Mouse (Mus musculus) kidney, postnatal 10 days (tissue): ENCODE data around the gene Ly6g5c.

Source experiments
- DNase-seq: peaks from one replicate; pipeline ENCODE4 v3.0.0; 2021; ENCODE audit warnings: mixed read lengths

The Ly6g5c gene

GRCm38 (mm10) chr17:35108097-35108496, at the start of gene Ly6g5c:
Ly6g5c (plus strand) TSS chr17:35108279.
- no peak for DNase-seq

GRCm38 (mm10) chr17:35058316-35058715, 49.8 kb upstream of the Ly6g5c start:
- DNase-seq: peak; percentile 33

DNA sequence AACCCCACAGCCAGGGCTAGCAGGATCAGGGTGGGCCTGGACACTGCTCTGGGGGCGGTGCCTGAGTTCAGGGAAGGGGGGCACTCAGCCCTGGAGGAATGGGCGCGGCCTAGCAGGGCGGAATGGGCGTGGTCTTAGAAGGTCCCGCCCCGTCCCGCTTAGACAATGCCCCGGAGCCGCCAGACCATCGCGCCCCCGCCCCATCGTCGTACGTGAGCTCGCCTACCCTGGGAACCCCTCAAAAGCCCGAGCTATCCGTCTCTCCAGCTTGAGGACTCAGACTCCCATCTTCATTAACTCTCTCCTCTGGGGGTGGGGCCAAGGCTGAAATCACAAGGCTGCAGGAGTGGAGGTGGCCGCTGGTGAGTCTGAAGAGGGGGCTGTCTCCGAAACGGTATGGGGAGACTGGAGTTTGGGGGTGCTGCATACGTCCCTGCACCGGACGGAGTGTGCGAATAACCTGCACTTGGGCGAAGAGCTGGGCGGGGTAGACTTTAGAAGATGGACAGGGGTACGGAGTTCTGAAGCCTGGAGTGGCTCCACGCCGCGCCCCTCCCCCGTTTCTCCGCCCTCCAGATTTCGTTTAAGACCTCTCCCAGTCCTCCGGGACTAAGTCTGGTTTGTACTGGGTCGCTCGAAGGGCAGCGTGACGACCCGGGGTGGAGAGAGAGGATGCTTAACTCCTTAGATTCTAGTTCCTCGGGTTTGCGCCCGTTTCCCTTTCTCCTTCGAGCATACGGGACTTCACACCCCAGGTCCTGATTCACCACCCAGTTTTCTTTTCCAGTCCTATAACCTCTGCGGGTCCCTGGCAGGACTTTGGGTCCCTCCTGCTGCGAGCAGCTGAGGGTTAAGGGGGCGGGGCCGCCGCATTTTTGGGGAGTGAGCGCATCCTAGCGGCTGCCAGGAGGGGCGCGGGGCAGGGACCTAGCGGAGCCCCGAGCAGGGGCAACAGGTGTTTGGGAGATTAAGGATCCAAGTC, 48.9 kb upstream of the Ly6g5c start, which contains the start of gene Ddah2:
Ddah2 (plus strand) TSS at position 125 of the 982 bp plus-strand sequence.
- peak; percentile 98 for DNase-seq

DNA sequence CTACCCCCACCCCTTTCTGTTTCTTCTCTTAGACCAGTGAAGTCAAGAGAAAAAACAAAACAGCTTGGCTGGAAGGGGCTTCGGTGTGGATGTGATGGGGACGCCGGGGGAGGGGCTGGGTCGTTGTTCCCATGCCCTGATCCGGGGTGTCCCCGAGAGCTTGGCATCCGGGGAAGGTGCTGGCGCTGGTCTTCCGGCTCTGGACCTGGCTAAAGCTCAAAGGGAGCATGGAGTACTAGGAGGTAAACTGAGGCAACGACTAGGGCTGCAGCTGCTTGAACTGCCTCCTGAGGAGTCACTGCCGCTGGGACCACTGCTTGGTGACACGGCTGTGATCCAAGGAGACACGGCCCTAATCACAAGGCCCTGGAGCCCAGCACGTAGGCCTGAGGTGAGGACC, 48.0 kb upstream of the Ly6g5c start:
- DNase-seq: peak; percentile 43

GRCm38 (mm10) chr17:35060737-35061297, 47.3 kb upstream of the Ly6g5c start:
- DNase-seq: peak; percentile 65

- no peak for DNase-seq
Measured at GRCm38 (mm10) chr17:35061299-35061698, 46.8 kb upstream of the Ly6g5c start.

GRCm38 (mm10) chr17:35063466-35063865, 44.6 kb upstream of the Ly6g5c start:
- DNase-seq: peak; percentile 36

DNA sequence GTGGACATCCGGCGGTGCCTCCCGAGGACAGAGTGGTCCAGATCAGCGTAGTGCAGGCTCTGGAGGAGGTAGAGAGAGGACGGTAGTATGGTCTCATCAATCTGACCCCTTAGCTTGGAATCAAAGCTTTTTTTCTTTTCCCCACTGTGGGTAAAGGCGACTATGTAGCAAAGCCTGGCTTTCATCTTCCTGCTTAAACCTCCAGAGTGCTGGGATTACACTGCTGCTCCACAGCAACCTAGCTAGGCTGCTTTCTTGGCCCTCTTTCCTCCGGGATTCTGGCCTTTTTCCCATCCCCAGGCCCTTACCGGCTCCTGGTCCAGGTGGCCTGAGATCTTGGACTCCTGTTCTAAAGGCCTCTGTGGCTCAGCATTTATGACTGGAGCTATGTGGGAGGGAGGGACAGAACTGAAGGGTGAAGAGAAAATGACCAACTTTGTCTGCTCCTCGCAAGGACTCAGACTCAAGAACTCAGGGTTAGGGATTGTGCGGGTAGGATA, 43.7 kb upstream of the Ly6g5c start:
- peak; percentile 33 for DNase-seq

DNA sequence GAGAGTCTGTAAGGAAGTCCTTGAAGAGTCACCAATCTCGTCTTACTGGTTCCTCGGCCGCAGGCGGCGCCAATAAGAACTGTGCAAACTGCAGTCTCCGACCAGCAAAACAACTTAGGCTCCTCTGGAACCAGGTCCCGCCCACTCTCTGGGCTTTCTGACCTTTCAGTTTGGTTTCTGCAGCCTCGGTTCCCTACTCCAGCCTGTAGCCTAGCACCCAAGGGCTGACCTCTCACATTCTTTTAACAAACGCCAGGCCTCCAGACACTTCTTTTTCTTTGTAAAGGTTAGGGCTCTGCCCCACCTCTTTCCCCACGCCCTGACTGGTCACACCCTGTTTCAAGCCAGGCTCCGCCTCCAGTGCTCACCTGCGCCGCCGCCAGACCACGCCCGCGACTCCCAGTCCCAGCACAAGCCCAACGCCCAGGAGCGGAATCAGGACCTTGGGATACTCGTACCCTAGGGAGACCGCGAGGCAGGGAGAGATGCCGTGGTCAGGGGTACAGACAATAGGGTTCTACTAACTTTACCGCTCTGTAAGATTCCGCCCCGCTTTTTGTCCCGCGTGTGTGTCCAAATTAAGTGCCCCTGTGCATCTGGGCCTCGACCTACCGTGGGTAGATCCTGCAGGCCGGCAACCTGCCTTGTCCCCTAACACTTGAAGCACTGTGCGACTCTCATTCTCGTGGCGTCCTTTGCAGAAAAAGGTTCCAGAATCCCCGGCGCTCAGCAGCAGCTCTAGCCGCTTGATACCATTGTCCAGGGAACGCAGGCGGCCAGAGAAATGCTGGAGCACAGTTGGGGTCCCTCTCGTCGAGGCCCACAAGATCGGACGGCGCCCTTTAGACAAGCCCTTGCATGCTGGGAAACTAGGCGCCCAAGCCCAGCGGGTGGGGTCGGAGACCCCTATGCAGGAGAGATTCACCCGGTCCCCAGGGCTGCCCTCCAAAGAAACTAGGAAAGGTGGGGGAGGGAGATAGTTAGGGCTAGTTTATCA, 42.8 kb upstream of the Ly6g5c start, which contains the start of gene Ly6g6c:
Ly6g6c (plus strand) TSS at position 438 of the 997 bp plus-strand sequence.
- DNase-seq: peak; percentile 85

DNA sequence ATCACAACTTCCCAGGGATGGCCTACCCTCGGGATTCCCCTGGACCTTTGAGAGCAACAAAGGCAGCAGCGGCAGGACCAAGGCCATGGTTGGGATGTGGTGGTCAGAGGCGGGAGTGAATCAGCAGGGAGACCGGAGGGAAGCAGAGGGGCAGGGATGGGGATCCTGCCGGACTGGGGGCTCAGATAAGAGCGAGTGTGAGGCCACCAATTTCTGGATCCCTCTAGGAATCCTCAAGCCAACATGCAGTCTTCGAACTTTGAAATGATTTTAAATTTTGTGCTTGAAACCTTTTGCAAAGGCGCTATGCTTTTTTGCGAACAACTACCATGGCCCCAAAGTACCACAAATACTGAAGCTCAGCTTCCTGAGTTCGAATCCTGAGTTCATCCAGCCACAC, 42.0 kb upstream of the Ly6g5c start, which contains the start of gene Mpig6b:
Mpig6b (minus strand) TSS at position 101 of the 400 bp plus-strand sequence.
- no peak for DNase-seq

DNA sequence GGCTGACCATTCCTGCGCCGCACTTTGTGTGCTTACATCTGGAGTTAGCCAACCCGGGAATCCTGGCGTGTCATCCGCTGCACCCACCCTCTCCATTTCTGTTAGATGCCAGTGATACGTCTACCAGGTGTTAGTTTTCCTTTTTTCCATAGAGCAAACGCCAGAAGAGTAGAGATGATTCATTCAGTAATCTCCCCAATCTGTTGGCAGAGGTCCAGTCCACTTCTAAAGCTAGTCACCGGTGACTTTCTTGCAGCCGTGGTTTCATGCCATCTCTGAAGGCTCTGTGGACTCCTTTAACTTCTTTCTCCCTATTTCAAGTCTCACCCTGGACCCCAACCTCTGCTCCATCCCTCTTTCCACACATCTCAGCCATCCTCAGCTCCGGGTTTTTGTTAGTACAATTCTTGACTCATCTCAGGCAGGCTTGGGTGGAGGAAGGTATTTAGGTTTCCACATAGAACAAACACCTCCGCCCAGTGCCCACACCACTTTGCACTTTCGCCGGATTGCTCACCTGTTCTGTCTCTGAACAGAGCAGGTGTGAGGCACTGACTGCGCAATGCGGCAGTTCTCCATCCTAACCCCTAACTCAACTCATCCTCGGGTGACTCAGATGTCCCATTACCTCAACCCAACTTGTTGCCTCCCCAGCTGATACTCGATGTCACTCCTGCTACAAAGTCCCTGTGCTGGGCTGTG, 39.7 kb upstream of the Ly6g5c start:
- no peak for DNase-seq

DNA sequence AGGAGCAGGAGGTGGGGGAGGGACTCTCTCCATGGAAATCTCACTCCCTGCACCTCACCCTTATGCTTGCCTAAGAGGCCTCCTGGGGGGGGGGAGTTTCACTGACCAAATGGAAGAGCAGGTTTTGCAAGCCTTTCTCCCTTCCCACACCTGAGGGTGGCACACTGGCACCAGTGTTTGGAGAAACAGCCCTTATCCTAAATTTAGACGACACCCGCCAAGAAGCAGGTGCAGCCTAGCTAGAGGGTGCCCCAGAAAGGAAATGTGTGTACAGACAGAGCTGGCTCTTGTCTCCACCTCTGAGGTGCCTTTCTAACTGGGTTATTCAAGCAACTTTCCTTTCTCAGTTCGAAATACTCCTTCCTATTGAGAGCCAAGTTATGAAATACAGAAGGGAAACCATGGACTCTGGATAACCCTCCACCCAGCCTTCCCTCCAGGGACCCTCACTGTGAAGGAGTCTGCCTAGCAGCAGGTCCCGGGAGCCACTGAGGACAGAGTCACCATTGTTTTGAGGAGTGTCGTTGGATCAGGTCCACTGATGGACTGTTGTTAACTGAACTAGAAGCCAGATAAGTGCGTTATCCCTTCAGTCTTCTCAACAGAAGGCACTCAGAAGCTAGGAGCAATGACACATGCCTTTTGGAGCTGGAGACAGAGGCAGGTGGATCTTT, 37.4 kb upstream of the Ly6g5c start:
- no peak for DNase-seq

- DNase-seq: no peak
Measured at GRCm38 (mm10) chr17:35071454-35071853, 36.6 kb upstream of the Ly6g5c start.

DNA sequence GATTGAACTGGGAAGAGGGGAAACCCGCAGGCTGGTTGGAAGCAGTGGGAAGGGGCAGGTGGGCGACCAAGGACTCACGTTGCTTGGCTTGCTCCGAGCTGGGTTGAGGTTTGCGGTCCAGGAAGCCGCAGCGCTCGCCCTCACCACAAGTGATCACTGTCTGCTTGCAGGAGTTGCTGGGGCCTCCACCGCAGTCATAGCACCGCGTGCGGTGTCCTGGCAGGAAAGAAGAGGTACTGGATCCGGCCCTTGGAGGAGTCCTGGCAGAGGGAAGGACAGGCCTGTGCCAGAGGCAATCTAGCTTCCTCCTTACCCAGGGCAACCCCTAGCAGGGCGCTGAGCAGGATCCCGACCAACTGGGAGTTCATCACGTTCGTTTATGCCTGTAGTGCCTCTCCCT, 34.0 kb upstream of the Ly6g5c start:
- DNase-seq: no peak

DNA sequence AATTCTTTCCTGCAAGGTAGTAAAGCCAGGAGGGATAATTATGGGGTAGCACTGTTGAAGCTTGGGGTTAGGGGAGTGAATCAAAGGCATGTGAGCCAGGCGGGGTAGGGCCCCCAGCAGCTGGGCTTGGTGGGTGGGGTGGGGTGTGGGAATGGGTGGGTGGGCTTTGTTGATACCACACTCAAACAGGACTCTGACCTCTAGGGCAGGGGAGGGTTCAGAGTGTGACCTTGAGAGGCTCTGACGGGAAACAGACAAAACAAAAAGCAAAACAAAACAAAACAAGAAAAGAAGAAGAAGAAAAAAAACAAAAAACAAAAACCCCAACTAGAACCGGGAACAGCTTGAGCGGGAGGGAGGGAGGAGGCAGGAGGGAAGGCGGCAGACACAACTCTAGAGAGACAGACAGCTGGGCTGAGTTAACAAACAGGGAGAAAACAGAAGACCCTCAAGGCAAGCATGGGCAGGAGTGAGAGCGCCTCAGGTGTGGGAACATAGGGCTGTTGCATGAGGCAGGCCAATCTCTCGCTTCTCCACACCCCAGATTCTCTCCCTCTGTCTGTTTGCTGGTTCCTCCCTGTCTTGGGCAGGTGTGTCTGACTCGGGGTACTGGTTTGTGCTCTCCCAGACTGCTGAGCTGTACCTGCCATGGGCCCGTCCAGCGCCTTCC, 31.4 kb upstream of the Ly6g5c start, which contains the start of gene Ly6g6e:
Ly6g6e (plus strand) TSS at position 396 of the 670 bp plus-strand sequence.
- DNase-seq: no peak

DNA sequence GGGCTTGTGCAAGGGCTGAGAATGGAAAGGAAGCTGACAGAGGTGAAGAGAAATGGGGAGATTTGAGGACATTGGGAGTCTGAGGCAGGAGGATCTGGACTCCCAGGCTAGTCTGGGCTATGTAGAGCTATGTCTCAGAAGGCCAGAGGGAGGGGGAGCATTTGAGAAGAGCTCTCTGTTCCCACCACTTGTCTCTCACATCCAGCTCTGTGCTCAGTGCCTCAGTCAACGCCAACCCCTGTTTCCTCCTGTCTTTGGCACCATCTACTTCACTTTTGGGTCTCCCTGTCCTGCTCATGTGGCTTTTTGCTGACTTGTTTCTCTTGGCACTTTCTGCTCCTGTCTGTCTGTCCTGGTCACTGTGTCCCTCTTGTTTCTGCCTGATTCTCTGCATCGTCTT, 30.8 kb upstream of the Ly6g5c start:
- no peak for DNase-seq

DNA sequence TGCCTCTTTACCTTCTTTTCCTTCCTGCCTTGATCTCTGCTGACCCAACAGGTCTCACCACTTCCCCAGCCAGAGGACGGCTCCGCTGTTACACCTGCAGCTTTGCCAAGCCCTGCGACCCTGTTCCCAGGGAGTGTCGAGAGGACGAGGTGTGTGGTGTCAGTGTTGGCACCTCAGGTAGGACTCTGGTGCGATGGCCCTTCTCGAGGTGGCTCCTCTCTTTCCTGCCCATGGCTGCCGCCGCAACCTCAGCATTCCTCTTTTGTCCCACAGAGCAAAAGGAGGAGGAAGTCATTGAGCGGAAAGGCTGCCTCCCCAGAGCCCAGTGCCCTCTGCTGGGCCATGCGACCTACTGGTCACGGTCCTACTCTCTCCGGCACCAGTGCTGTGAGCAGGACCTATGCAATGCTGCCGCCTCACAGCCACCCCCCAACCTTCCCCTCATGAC, 30.3 kb upstream of the Ly6g5c start, which contains the start of gene Ly6g6d:
Ly6g6d (minus strand) TSS at position 280 of the 448 bp plus-strand sequence.
- DNase-seq: peak; percentile 81

DNA sequence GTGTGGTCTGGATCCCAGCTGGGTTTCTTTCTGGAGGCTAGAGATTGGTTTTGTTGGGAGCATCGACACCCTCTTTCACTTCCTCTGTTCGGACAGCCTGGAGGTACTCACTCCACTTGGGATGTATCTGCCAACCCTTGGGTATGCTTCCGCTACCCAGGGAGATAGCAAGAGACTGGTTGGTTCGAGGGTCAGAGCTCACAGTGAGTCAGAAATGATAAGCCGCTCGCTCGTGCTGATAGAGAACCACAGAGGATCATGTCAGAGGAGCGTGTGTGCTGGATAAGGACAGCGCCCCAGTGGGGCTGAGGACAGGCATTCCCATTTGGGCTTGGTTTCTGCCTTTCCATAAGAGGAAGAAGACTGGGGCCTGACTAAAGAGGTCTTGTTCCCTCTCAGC, 28.3 kb upstream of the Ly6g5c start:
- DNase-seq: no peak

GRCm38 (mm10) chr17:35080248-35080647, 27.8 kb upstream of the Ly6g5c start:
- no peak for DNase-seq

DNA sequence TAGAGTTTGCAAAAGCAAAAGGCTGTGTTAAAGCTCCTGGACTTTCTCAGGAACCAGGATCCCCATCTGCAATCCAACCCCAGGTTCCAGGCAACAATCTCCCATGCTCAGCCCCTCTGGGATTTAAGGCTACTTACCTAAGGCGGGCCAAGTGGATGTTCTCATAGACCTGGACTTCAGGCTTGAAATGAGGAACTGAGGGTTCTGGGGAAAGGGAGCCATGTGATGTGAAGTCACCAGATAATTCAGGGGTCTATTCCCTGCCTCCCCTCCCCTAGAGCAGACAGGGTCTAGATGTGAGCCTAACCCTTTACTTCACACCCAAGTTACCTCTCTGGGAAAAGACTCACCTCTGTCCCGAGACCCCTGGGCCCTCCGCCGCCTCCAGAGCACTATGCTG, 27.4 kb upstream of the Ly6g5c start:
- no peak for DNase-seq
